Mouse (Mus musculus): ENCODE measurements around the gene Ube2q2.
"Not testable (repeated sequence)": the region's sequence is repeated elsewhere in the genome, so short reads cannot be mapped to it uniquely, and the experiment has no call there.

Gene Ube2q2

GRCm38 (mm10) chr9:55170655-55171412 lies 22.2 kb downstream of the Ube2q2 start:
- in situ Hi-C loops (cut with MseI, MboI): no loop called here

GRCm38 (mm10) chr9:55172195-55172685 lies 23.6 kb downstream of the Ube2q2 start:
- in situ Hi-C loops (cut with MseI, MboI): no loop called here

- in situ Hi-C loops (cut with MseI, MboI): no loop called here
Measured at GRCm38 (mm10) chr9:55174235-55174634, 25.6 kb downstream of the Ube2q2 start.

GRCm38 (mm10) chr9:55195876-55196275 lies 47.2 kb downstream of the Ube2q2 start:
- in situ Hi-C loops (cut with MseI, MboI): no loop called here

- in situ Hi-C loops (cut with MseI, MboI): no loop called here
Measured at GRCm38 (mm10) chr9:55198260-55198659, 49.6 kb downstream of the Ube2q2 start.

GRCm38 (mm10) chr9:55199348-55199747 lies 50.7 kb downstream of the Ube2q2 start:
- in situ Hi-C loops (cut with MseI, MboI): no loop called here

- in situ Hi-C loops (cut with MseI, MboI): no loop called here
Measured at GRCm38 (mm10) chr9:55208458-55208789, 59.8 kb downstream of the Ube2q2 start.

- in situ Hi-C loops (cut with MseI, MboI): no loop called here
Measured at GRCm38 (mm10) chr9:55208790-55209481, 60.3 kb downstream of the Ube2q2 start, which contains the start of gene Fbxo22. Gene Fbxo22 (plus strand): TSS chr9:55208925.

GRCm38 (mm10) chr9:55211611-55212010 lies 63.0 kb downstream of the Ube2q2 start:
- in situ Hi-C loops (cut with MseI, MboI): no loop called here

- in situ Hi-C loops (cut with MseI, MboI): no loop called here
Measured at GRCm38 (mm10) chr9:55213396-55213795, 64.7 kb downstream of the Ube2q2 start.

GRCm38 (mm10) chr9:55215056-55215455 lies 66.4 kb downstream of the Ube2q2 start:
- in situ Hi-C loops (cut with MseI, MboI): no loop called here

GRCm38 (mm10) chr9:55215648-55216047 lies 67.0 kb downstream of the Ube2q2 start:
- in situ Hi-C loops (cut with MseI, MboI): no loop called here

- in situ Hi-C loops (cut with MseI, MboI): no loop called here
Measured at GRCm38 (mm10) chr9:55216078-55216477, 67.4 kb downstream of the Ube2q2 start.

GRCm38 (mm10) chr9:55217381-55217780 lies 68.7 kb downstream of the Ube2q2 start:
- in situ Hi-C loops (cut with MseI, MboI): no loop called here

GRCm38 (mm10) chr9:55225165-55225737 lies 76.6 kb downstream of the Ube2q2 start:
- in situ Hi-C loops (cut with MseI, MboI): no loop called here

GRCm38 (mm10) chr9:55226251-55226650 lies 77.6 kb downstream of the Ube2q2 start:
- in situ Hi-C loops (cut with MseI, MboI): no loop called here

- in situ Hi-C loops (cut with MseI, MboI): no loop called here
Measured at GRCm38 (mm10) chr9:55228149-55228548, 79.5 kb downstream of the Ube2q2 start.

- in situ Hi-C loops (cut with MseI, MboI): no loop called here
Measured at GRCm38 (mm10) chr9:55229010-55229409, 80.4 kb downstream of the Ube2q2 start.

GRCm38 (mm10) chr9:55231544-55231943 lies 82.9 kb downstream of the Ube2q2 start:
- in situ Hi-C loops (cut with MseI, MboI): no loop called here

GRCm38 (mm10) chr9:55232110-55232509 lies 83.5 kb downstream of the Ube2q2 start:
- in situ Hi-C loops (cut with MseI, MboI): no loop called here

- in situ Hi-C loops (cut with MseI, MboI): no loop called here
Measured at GRCm38 (mm10) chr9:55232586-55232985, 83.9 kb downstream of the Ube2q2 start.

- in situ Hi-C loops (cut with MseI, MboI): not testable (repeated sequence)
Measured at GRCm38 (mm10) chr9:55233076-55233475, 84.4 kb downstream of the Ube2q2 start.

Measured in mouse trophoblast stem cell (cell line).